Mouse (Mus musculus) testis, postnatal 14 days (tissue): ENCODE results near the gene Plxnb2.

ENCODE experiments used
- DNase-seq: peaks from one replicate; pipeline ENCODE4 v3.0.0; 2021; ENCODE audit warnings: low spot score

Plxnb2 gene

GRCm38 (mm10) chr15:89179630-89179964, 991 bp downstream of the Plxnb2 start:
- no peak for DNase-seq

- peak; percentile 76 for DNase-seq
Measured at GRCm38 (mm10) chr15:89178954-89179629, 1.5 kb downstream of the Plxnb2 start.

- no peak for DNase-seq
Measured at GRCm38 (mm10) chr15:89178260-89178860, 2.2 kb downstream of the Plxnb2 start.

- no peak for DNase-seq
Measured at GRCm38 (mm10) chr15:89177576-89178259, 2.9 kb downstream of the Plxnb2 start.

- no peak for DNase-seq
Measured at GRCm38 (mm10) chr15:89177121-89177520, 3.5 kb downstream of the Plxnb2 start.

- no peak for DNase-seq
Measured at GRCm38 (mm10) chr15:89175411-89176155, 5.0 kb downstream of the Plxnb2 start.

GRCm38 (mm10) chr15:89174889-89175339, 5.7 kb downstream of the Plxnb2 start:
- no peak for DNase-seq

GRCm38 (mm10) chr15:89173906-89174214, 6.7 kb downstream of the Plxnb2 start:
- peak; percentile 41 for DNase-seq

GRCm38 (mm10) chr15:89173024-89173905, 7.3 kb downstream of the Plxnb2 start:
- no peak for DNase-seq

- no peak for DNase-seq
Measured at GRCm38 (mm10) chr15:89172276-89172935, 8.2 kb downstream of the Plxnb2 start.

- DNase-seq = no peak
Measured at GRCm38 (mm10) chr15:89171526-89172051, 9.0 kb downstream of the Plxnb2 start.

- no peak for DNase-seq
Measured at GRCm38 (mm10) chr15:89170102-89170501, 10.5 kb downstream of the Plxnb2 start.

GRCm38 (mm10) chr15:89169431-89169830, 11.2 kb downstream of the Plxnb2 start:
- DNase-seq = peak; percentile 70

GRCm38 (mm10) chr15:89168922-89169321, 11.7 kb downstream of the Plxnb2 start:
- DNase-seq = no peak

GRCm38 (mm10) chr15:89165478-89165877, 15.1 kb downstream of the Plxnb2 start:
- DNase-seq = no peak

GRCm38 (mm10) chr15:89161397-89161796, 19.2 kb downstream of the Plxnb2 start:
- DNase-seq = no peak

GRCm38 (mm10) chr15:89158516-89158915, 22.1 kb downstream of the Plxnb2 start:
- DNase-seq = no peak

- no peak for DNase-seq
Measured at GRCm38 (mm10) chr15:89157954-89158353, 22.6 kb downstream of the Plxnb2 start.

- no peak for DNase-seq
Measured at GRCm38 (mm10) chr15:89152312-89152711, 28.3 kb downstream of the Plxnb2 start.

GRCm38 (mm10) chr15:89150041-89150390, 30.6 kb downstream of the Plxnb2 start:
- no peak for DNase-seq
